Mouse (Mus musculus): ENCODE results near the gene Mical2. TPM values are rescaled to one million over a fixed set of nuclear protein-coding genes. Genes with fewer than 3 reads are reported as not detected.
A peak's percentile ranks its signal among the peaks of the same experiment; 100 is the strongest.

The Mical2 gene
- polyA plus RNA-seq, 1 experiment from 2014 or later: 134 TPM

GRCm38 (mm10) chr7:112318306-112318705 is 92.7 kb downstream of the Mical2 start:
- peaks cover 51% of the 10 kb centered on the region for H3K4me1 ChIP-seq (replicated peaks)
- ATAC-seq (replicated peaks; ENCODE audit: insufficient number of reproducible peaks, insufficient read depth, low FRiP score, low read depth): no peak
- H3K27ac ChIP-seq: peak overlapping the region; percentile 81
- 90% methylated on average over 11 of the region's 11 CpGs for WGBS
- no peak overlapping the region for H3K4me3 ChIP-seq
- no peak overlapping the region for H3K4me2 ChIP-seq
- no peaks in the 10 kb centered on the region for H3K27me3 ChIP-seq
- H3K36me3 ChIP-seq: peaks cover 73% of the 10 kb centered on the region
- no peak overlapping the region for H3K9ac ChIP-seq
- no peaks in the 10 kb centered on the region for H3K9me3 ChIP-seq (replicated peaks)

- H3K27me3 ChIP-seq: no peaks in the 10 kb centered on the region
- no peaks in the 10 kb centered on the region for H3K9me3 ChIP-seq (replicated peaks)
- H3K9ac ChIP-seq: no peak overlapping the region
- H3K4me3 ChIP-seq: no peak overlapping the region
- H3K27ac ChIP-seq: peak overlapping the region; percentile 81
- 63% methylated on average over 4 of the region's 4 CpGs for WGBS
- peaks cover 76% of the 10 kb centered on the region for H3K36me3 ChIP-seq
- H3K4me2 ChIP-seq: no peak overlapping the region
- H3K4me1 ChIP-seq (replicated peaks): peaks cover 50% of the 10 kb centered on the region
- no peak for ATAC-seq (replicated peaks; ENCODE audit: insufficient number of reproducible peaks, insufficient read depth, low FRiP score, low read depth)
Observed at GRCm38 (mm10) chr7:112319419-112319818, 93.8 kb downstream of the Mical2 start.

GRCm38 (mm10) chr7:112320052-112320730 is 94.5 kb downstream of the Mical2 start:
- 90% methylated on average over 3 of the region's 3 CpGs for WGBS
- no peaks in the 10 kb centered on the region for H3K27me3 ChIP-seq
- no peak for ATAC-seq (replicated peaks; ENCODE audit: insufficient number of reproducible peaks, insufficient read depth, low FRiP score, low read depth)
- peaks cover 76% of the 10 kb centered on the region for H3K36me3 ChIP-seq
- H3K9me3 ChIP-seq (replicated peaks): no peaks in the 10 kb centered on the region
- H3K9ac ChIP-seq: no peak overlapping the region
- H3K4me2 ChIP-seq: no peak overlapping the region
- H3K4me1 ChIP-seq (replicated peaks): peaks cover 46% of the 10 kb centered on the region
- H3K27ac ChIP-seq: peak overlapping the region; percentile 81; the same call in 1 of the 2 replicates
- H3K4me3 ChIP-seq: no peak overlapping the region

GRCm38 (mm10) chr7:112321798-112322794 is 96.4 kb downstream of the Mical2 start:
- Histone ChIP-seq H3K27me3 (no peaks in the 10 kb centered on the region), H3K27ac (no peak overlapping the region), H3K9ac (no peak overlapping the region), H3K4me1 (replicated peaks) (peaks cover 28% of the 10 kb centered on the region), H3K36me3 (peaks cover 79% of the 10 kb centered on the region), H3K9me3 (replicated peaks) (no peaks in the 10 kb centered on the region), H3K4me2 (no peak overlapping the region), H3K4me3 (no peak overlapping the region)
- 89% methylated on average over 9 of the region's 9 CpGs for WGBS
- ATAC-seq (replicated peaks; ENCODE audit: insufficient number of reproducible peaks, insufficient read depth, low FRiP score, low read depth): no peak

- Histone ChIP-seq H3K27ac (0 out of 2 replicates have a peak overlapping the region, but pooled peaks have one; percentile 2), H3K9me3 (replicated peaks) (no peaks in the 10 kb centered on the region), H3K4me3 (no peak overlapping the region), H3K4me1 (replicated peaks) (peaks cover 8% of the 10 kb centered on the region), H3K27me3 (no peaks in the 10 kb centered on the region), H3K9ac (no peak overlapping the region), H3K4me2 (no peak overlapping the region), H3K36me3 (peaks cover 92% of the 10 kb centered on the region)
- no peak for ATAC-seq (replicated peaks; ENCODE audit: insufficient number of reproducible peaks, insufficient read depth, low FRiP score, low read depth)
- WGBS: 86% methylated on average over 5 of the region's 5 CpGs
Observed at GRCm38 (mm10) chr7:112324577-112324976, 98.9 kb downstream of the Mical2 start.

GRCm38 (mm10) chr7:112326852-112327251 is 101.2 kb downstream of the Mical2 start:
- ATAC-seq (replicated peaks; ENCODE audit: insufficient number of reproducible peaks, insufficient read depth, low FRiP score, low read depth): no peak
- Histone ChIP-seq H3K27ac (peak overlapping the region; percentile 3; the same call in 1 of the 2 replicates), H3K27me3 (no peaks in the 10 kb centered on the region), H3K9me3 (replicated peaks) (no peaks in the 10 kb centered on the region), H3K4me1 (replicated peaks) (0 out of 2 replicates have a peak, but pooled peaks cover 11% of the 10 kb centered on the region), H3K4me3 (no peak overlapping the region), H3K4me2 (no peak overlapping the region), H3K36me3 (peaks cover 86% of the 10 kb centered on the region), H3K9ac (no peak overlapping the region)
- WGBS: 84% methylated on average over 4 of the region's 4 CpGs

- H3K27ac ChIP-seq: peak overlapping the region; percentile 18; the same call in 1 of the 2 replicates
- H3K36me3 ChIP-seq: peaks cover 83% of the 10 kb centered on the region
Observed at GRCm38 (mm10) chr7:112328969-112329368, 103.3 kb downstream of the Mical2 start.

GRCm38 (mm10) chr7:112329496-112329895 is 103.8 kb downstream of the Mical2 start:
- H3K27ac ChIP-seq: 0 out of 2 replicates have a peak overlapping the region, but pooled peaks have one; percentile 4
- WGBS: 73% methylated on average over 7 of the region's 7 CpGs

More at GRCm38 (mm10) chr7:112328969-112329368, 103.3 kb downstream of the Mical2 start:
- no peaks in the 10 kb centered on the region for H3K9me3 ChIP-seq (replicated peaks)
- WGBS: 18% methylated on average over 1 of the region's 1 CpGs
- 0 out of 2 replicates have a peak, but pooled peaks cover 19% of the 10 kb centered on the region for H3K4me1 ChIP-seq (replicated peaks)
- H3K4me3 ChIP-seq: no peak overlapping the region
- no peak for ATAC-seq (replicated peaks; ENCODE audit: insufficient number of reproducible peaks, insufficient read depth, low FRiP score, low read depth)
- H3K27me3 ChIP-seq: no peaks in the 10 kb centered on the region
- H3K4me2 ChIP-seq: no peak overlapping the region
- no peak overlapping the region for H3K9ac ChIP-seq

GRCm38 (mm10) chr7:112330935-112331334 is 105.3 kb downstream of the Mical2 start:
- WGBS: 51% methylated on average over 8 of the region's 8 CpGs
- peak overlapping the region; percentile 28 for H3K27ac ChIP-seq
- peaks cover 80% of the 10 kb centered on the region for H3K36me3 ChIP-seq

More at GRCm38 (mm10) chr7:112329496-112329895, 103.8 kb downstream of the Mical2 start:
- peaks cover 83% of the 10 kb centered on the region for H3K36me3 ChIP-seq
- H3K4me2 ChIP-seq: no peak overlapping the region
- H3K9me3 ChIP-seq (replicated peaks): no peaks in the 10 kb centered on the region
- H3K4me3 ChIP-seq: no peak overlapping the region
- H3K9ac ChIP-seq: no peak overlapping the region
- no peaks in the 10 kb centered on the region for H3K27me3 ChIP-seq
- ATAC-seq (replicated peaks; ENCODE audit: insufficient number of reproducible peaks, insufficient read depth, low FRiP score, low read depth): no peak
- 0 out of 2 replicates have a peak, but pooled peaks cover 19% of the 10 kb centered on the region for H3K4me1 ChIP-seq (replicated peaks)

GRCm38 (mm10) chr7:112331804-112332203 is 106.1 kb downstream of the Mical2 start:
- Histone ChIP-seq H3K4me3 (no peak overlapping the region), H3K9me3 (replicated peaks) (no peaks in the 10 kb centered on the region), H3K36me3 (peaks cover 82% of the 10 kb centered on the region), H3K4me2 (no peak overlapping the region), H3K27me3 (no peaks in the 10 kb centered on the region), H3K4me1 (replicated peaks) (peaks cover 30% of the 10 kb centered on the region), H3K27ac (no peak overlapping the region; the same call in none of the 2 replicates), H3K9ac (no peak overlapping the region)
- 64% methylated on average over 8 of the region's 8 CpGs for WGBS
- no peak for ATAC-seq (replicated peaks; ENCODE audit: insufficient number of reproducible peaks, insufficient read depth, low FRiP score, low read depth)

More at GRCm38 (mm10) chr7:112330935-112331334, 105.3 kb downstream of the Mical2 start:
- Histone ChIP-seq H3K9ac (no peak overlapping the region), H3K4me2 (no peak overlapping the region), H3K4me1 (replicated peaks) (peaks cover 21% of the 10 kb centered on the region), H3K27me3 (no peaks in the 10 kb centered on the region), H3K9me3 (replicated peaks) (no peaks in the 10 kb centered on the region), H3K4me3 (no peak overlapping the region)
- ATAC-seq (replicated peaks; ENCODE audit: insufficient number of reproducible peaks, insufficient read depth, low FRiP score, low read depth): no peak

- H3K27ac ChIP-seq: peak overlapping the region; percentile 34; the same call in 1 of the 2 replicates
Observed at GRCm38 (mm10) chr7:112332426-112332825, 106.8 kb downstream of the Mical2 start.

More at GRCm38 (mm10) chr7:112332426-112332825, 106.8 kb downstream of the Mical2 start:
- 49% methylated on average over 5 of the region's 5 CpGs for WGBS
- H3K9ac ChIP-seq: no peak overlapping the region
- H3K36me3 ChIP-seq: peaks cover 86% of the 10 kb centered on the region
- no peak for ATAC-seq (replicated peaks; ENCODE audit: insufficient number of reproducible peaks, insufficient read depth, low FRiP score, low read depth)
- peaks cover 35% of the 10 kb centered on the region for H3K4me1 ChIP-seq (replicated peaks)
- no peaks in the 10 kb centered on the region for H3K27me3 ChIP-seq
- H3K4me3 ChIP-seq: no peak overlapping the region
- no peak overlapping the region for H3K4me2 ChIP-seq
- H3K9me3 ChIP-seq (replicated peaks): no peaks in the 10 kb centered on the region
